Mouse (Mus musculus): Measurements from ENCODE around the gene Rpl29.

- TF ChIP-seq CTCF (IDR thresholded peaks at IDR 0.05; ENCODE audit: extremely low read depth, insufficient read depth, low read length) (no peak), POLR2A (IDR thresholded peaks at IDR 0.05; ENCODE audit: extremely low read depth, insufficient read depth, low read length) (peak; percentile 23; the same call in 1 of the 2 replicates)
Measured at GRCm38 (mm10) chr9:106417841-106418625, 11.2 kb upstream of the Rpl29 start.
